Mouse (Mus musculus) CD4-positive, CD25-positive, alpha-beta regulatory T cell, adult 4 months (primary cell): ENCODE results near the gene Trp53tg5. TPM values are rescaled to one million over a fixed set of nuclear protein-coding genes. Genes with fewer than 3 reads are reported as not detected.

ENCODE experiments used
- ATAC-seq: one replicate; pipeline ENCODE4 v1.8.0; 2017
- polyA plus RNA-seq, 2 experiments: library from polyadenylated mRNA; unstranded; fragments of 100-300 nt; shearing (Covaris generic); gene quantifications; one replicate each; pipeline ENCODE4 v1.2.1; 2017

The Trp53tg5 gene
- polyA plus RNA-seq, 2 experiments from 2014 or later, result not detected

- no peak for ATAC-seq
Measured at GRCm38 (mm10) chr2:164496331-164496730, 22.8 kb upstream of the Trp53tg5 start.

GRCm38 (mm10) chr2:164494126-164494525, 20.6 kb upstream of the Trp53tg5 start:
- ATAC-seq, result no peak

- ATAC-seq, result no peak
Measured at GRCm38 (mm10) chr2:164487812-164488211, 14.3 kb upstream of the Trp53tg5 start.

- peak; percentile 31 for ATAC-seq
Measured at GRCm38 (mm10) chr2:164487115-164487527, 13.6 kb upstream of the Trp53tg5 start.

GRCm38 (mm10) chr2:164486258-164487114, 13.0 kb upstream of the Trp53tg5 start:
- peak; percentile 54 for ATAC-seq

GRCm38 (mm10) chr2:164485681-164486257, 12.2 kb upstream of the Trp53tg5 start, which contains the start of gene Dbndd2:
Gene Dbndd2, plus strand, starts transcription at chr2:164486106.
- peak; percentile 14 for ATAC-seq

GRCm38 (mm10) chr2:164470254-164470653, 3.3 kb downstream of the Trp53tg5 start:
- peak; percentile 56 for ATAC-seq

GRCm38 (mm10) chr2:164466787-164467186, 6.7 kb downstream of the Trp53tg5 start:
- no peak for ATAC-seq

- ATAC-seq, result no peak
Measured at GRCm38 (mm10) chr2:164465161-164465560, 8.4 kb downstream of the Trp53tg5 start.

- ATAC-seq, result peak; percentile 85
Measured at GRCm38 (mm10) chr2:164460745-164461551, 12.6 kb downstream of the Trp53tg5 start, which contains the start of gene Gm20458. Gene Gm20458, plus strand, starts transcription at chr2:164460967.

GRCm38 (mm10) chr2:164458535-164458934, 15.0 kb downstream of the Trp53tg5 start:
- ATAC-seq, result no peak

- no peak for ATAC-seq
Measured at GRCm38 (mm10) chr2:164457942-164458341, 15.6 kb downstream of the Trp53tg5 start.

- ATAC-seq, result peak; percentile 73
Measured at GRCm38 (mm10) chr2:164456864-164457300, 16.6 kb downstream of the Trp53tg5 start, which contains the start of gene Sys1. Gene Sys1, plus strand, starts transcription at chr2:164456964.

- ATAC-seq, result peak; percentile 5
Measured at GRCm38 (mm10) chr2:164456413-164456812, 17.1 kb downstream of the Trp53tg5 start.

- ATAC-seq, result no peak
Measured at GRCm38 (mm10) chr2:164455421-164456190, 17.9 kb downstream of the Trp53tg5 start.

- no peak for ATAC-seq
Measured at GRCm38 (mm10) chr2:164454846-164455245, 18.7 kb downstream of the Trp53tg5 start.

- no peak for ATAC-seq
Measured at GRCm38 (mm10) chr2:164453887-164454500, 19.5 kb downstream of the Trp53tg5 start.

GRCm38 (mm10) chr2:164453047-164453757, 20.3 kb downstream of the Trp53tg5 start:
- ATAC-seq, result no peak

GRCm38 (mm10) chr2:164452000-164452676, 21.4 kb downstream of the Trp53tg5 start:
- no peak for ATAC-seq
